Mouse (Mus musculus): ENCODE data around the gene Selenos.

The Selenos gene

GRCm38 (mm10) chr7:66135644-66136043, 56.2 kb downstream of the Selenos start:
- in situ Hi-C loops (cut with MboI; ENCODE audit: low pct_unique_long_range_greater_than_20kb in 1 of 2, low sequenced_read_pairs in 2 of 2, unreplicated experiment in 1 of 2): no loop called here

GRCm38 (mm10) chr7:66136187-66136586, 56.7 kb downstream of the Selenos start:
- in situ Hi-C loops (cut with MboI; ENCODE audit: low pct_unique_long_range_greater_than_20kb in 1 of 2, low sequenced_read_pairs in 2 of 2, unreplicated experiment in 1 of 2): no loop called here

GRCm38 (mm10) chr7:66137309-66137708, 57.9 kb downstream of the Selenos start:
- in situ Hi-C loops (cut with MboI; ENCODE audit: low pct_unique_long_range_greater_than_20kb in 1 of 2, low sequenced_read_pairs in 2 of 2, unreplicated experiment in 1 of 2): no loop called here

- in situ Hi-C loops (cut with MboI; ENCODE audit: low pct_unique_long_range_greater_than_20kb in 1 of 2, low sequenced_read_pairs in 2 of 2, unreplicated experiment in 1 of 2): no loop called here
Observed at GRCm38 (mm10) chr7:66138301-66138700, 58.9 kb downstream of the Selenos start.

- in situ Hi-C loops (cut with MboI; ENCODE audit: low pct_unique_long_range_greater_than_20kb in 1 of 2, low sequenced_read_pairs in 2 of 2, unreplicated experiment in 1 of 2): no loop called here
Observed at GRCm38 (mm10) chr7:66138878-66139277, 59.4 kb downstream of the Selenos start.

Data from mouse embryonic stem cell (cell line).